Mouse (Mus musculus): ENCODE data around the gene Ube2o.

The Ube2o gene

DNA sequence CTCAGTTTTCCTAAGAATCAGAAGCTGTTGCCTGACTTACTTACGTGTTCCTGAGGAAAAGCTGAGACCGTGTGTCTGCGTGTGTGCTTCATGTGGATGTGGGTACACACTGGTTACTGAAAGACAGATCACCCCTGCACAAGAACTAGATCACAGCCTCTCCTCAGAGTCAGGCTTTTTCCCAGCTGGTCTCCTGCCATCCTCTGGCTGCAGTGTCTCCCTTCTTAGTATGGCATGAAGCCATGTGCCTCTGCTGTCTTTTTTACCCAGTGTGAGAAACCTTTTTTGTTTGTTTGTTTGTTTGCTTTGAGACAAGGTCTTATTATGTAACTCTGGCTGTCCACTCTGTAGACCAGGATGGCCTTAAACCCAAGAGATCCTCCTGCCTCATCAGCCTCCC lies 2.0 kb downstream of the Ube2o start:
- no peak for DNase-seq

DNA sequence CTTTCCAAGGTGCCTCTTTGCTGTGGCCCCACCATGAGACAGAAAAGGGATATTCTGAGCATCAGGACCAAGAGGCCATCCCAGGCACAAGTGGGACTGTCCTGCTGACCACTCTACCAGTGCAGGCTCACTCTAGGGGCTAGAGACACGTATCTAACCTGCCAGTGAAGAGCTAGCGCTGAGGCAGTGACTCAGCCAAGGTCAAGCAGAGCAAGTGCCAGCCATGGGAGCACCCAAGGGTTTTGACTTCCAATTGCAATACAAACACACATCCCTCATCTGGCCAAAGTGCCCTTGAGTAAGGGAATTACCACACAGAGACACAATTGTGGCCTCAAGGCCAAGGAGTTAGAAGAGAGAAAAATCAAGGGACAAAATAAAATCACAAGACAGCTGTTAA lies 5.9 kb downstream of the Ube2o start:
- no peak for DNase-seq

DNA sequence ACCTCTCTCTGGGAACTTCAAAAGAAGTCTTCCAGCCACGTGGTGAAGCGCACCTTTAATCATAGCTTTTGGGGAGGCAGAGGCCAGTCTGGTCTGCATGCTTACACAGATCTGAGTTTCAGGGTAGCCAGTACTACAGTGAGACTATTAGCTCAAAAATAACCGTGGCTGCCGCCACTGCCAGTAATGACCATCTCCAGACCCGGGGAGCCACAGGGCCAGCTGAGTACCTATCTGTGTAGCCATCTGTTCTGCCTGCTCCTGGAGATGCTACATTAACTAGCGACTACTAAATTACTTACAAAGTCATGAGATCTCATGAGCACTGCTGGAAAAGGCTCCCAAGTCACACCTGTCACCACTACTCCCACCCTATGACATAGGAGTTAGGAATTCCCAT lies 6.3 kb downstream of the Ube2o start:
- DNase-seq, result no peak

DNA sequence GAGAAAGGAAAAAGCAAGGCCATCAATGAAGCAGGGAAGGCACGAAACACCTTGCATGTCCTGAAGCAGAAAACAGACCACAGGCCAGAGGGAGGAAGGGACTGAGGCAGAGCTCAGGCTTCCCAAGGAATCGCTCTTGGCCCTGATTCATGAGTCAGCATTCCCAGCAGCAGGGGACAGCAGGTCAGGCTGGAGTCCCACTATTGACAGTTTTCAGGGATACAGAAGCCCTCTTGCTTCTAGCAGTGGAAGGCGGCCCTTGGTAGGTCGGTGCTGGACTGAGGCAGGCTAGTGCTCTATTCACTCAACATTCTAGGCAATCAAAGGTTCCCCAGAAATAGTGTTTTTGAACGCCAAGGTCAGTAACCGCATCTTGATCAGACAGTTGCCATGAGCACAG lies 6.8 kb downstream of the Ube2o start:
- no peak for DNase-seq

DNA sequence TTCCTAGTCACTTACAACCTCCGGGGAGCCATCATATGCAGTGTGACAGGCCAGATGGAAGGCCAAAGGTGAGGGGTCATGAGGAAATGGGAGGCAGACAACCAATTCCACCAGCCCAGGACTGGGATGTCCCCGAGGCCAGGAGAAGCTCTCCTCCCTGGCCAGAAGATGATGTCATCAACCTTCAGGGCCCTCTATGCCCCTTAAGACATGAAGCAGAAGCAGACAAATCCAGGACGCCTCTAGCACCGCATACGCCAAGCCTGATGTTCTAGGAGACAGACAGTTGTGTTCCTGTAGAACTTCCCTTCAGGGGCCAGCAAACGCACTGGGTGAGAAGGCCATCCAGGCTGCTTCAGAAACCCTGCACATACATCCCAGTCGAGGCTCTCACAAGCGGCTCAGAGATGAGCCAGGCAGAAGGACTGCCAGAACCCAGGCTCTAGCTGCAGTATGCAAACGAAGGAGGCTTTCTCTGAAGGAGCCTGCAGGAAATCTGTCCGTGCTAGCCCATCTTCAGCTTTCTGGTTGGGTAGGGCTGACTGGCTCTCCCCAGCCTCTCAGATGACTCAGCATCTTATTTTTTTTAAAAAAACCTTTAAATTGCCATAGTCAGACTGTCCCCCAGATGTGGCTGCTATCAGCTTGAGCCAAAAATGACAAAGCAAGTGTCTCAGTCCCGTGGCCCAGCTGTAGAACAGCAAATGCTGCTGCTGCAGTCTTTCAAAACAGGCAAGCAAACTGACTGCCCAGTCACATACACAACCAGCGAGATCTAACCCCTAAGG lies 8.3 kb downstream of the Ube2o start:
- DNase-seq, result no peak

DNA sequence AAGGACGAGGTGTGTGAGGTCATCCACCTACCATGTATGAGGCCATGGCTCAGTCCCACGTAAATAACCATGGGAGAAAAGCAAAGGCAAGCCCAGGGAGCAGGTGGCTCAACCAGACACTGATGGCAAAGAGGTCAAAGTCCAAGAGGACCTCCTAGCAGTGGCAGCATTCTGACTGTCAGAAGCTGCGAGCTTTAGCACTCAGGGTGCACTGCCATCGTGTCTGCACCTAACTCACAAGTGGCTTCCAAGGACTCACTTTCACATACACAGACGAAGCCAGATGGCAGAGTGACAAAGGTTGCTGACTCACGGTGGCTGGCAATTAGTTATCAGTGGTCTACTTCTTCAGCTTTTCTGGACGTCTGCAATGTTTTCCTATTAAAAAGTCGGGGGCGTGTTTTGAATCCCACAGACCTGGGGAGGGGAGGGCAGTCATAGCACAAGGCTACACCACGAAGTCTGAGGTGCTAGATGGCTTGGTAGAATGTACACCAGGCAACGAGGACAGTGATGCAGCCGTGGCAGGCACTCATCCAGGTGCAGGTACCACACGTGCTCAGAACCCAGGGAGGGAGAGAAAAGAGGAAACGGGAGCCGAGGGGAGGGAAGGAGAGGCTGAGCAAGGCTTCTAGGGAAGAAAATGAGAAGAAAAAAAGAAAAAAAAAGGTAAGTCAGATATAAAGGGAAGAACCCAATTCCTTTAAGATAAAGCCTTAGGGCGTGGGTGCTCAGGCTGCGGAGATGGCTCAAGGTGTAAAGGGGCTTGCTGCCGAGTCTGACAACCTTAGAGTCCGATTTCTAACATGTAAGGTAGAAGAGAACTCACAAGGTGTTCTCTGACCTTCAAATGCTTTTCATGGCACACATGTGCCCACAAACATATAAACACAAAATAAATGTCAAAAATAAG lies 9.2 kb downstream of the Ube2o start:
- DNase-seq, result no peak

DNA sequence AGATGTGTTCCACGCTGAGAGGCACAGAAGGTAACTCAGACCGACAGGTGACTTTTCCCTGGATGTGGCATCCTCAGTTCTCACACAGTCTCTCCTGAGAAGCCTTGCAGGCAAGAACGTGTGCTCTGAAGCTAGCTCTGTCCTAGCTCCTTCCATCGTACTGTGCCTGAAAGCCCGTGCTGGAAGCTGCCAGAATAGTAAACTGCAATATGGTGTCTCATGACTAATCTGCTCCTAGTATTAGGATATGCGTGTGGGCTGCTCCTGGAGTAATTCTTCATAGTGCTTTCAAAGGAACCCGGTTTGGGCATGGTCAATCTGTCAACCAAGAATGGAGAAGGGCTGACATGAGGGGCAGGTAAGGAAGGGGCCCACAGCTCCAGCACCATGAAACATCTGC lies 10.4 kb downstream of the Ube2o start:
- no peak for DNase-seq

DNA sequence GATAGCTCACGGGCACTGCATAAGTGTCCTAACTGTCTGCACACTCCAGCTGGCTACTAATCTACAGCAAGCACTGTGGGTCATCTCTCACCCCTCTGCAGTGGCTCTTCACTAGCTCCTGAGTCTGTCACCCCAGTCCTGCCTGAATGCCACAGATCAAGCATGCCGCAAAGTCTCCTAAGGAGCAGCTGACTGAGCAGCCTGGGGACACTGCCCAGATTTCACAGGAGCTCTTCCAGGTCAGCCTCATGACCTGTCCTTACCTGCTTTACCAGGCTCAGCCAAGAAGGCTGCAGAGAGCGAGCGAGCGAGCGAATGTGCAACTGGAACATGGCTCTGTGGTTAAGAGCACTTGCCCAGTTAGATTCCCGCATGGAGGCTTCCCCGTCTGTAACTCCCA lies 13.7 kb downstream of the Ube2o start:
- DNase-seq, result no peak

DNA sequence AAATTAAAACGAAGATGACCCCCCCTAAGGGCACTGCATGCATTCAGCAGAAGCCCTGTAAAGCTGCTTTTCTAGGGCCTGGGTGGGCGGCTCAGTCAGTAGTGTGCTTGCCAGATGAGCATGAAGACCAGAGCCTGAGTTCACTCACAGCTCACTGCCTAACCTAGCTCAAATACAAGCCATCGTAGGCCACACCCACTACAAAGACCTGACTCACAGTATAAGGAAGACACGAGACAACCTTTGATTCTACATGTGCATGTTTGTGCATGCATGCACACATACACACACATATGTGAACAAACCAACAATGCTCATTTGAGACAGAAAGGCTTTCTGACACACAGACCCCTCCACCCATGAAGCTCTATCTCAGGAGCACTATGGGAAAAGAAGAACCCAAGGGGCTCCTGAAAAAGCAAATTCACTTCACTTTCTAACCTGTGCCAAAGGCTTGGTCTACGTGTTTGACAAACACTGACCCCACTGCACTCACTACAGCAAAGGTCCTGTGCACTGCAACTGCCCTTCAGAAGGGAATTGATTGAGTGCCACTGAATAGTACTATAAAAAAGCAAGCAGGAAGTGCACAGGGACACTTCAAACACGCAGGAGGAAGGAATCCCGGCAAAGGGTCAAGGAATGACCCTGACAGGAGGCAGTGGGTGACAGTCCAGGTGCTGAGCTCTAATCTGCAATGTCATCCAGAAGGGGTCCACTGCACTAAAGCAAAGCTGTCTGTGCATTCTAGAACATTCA lies 15.8 kb downstream of the Ube2o start:
- no peak for DNase-seq

DNA sequence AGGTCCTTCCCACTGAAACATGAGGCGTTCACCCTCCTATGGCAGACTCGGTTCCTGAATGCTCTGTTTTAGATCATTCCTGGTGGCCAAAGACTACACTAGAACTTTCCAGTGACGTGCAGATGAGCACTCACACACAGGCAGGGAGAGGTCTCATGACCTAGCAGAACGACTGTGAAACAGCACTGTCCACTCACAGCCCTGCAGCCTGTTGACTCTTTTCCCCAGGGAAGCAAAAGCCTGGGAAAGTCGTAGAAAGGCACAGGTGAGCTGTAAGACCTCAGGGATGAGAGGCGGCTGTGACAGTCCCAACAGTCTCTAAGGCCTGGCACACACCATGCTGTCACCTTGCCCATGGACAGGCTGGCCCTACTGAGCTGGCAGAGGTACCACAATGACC lies 24.9 kb downstream of the Ube2o start:
- no peak for DNase-seq

DNA sequence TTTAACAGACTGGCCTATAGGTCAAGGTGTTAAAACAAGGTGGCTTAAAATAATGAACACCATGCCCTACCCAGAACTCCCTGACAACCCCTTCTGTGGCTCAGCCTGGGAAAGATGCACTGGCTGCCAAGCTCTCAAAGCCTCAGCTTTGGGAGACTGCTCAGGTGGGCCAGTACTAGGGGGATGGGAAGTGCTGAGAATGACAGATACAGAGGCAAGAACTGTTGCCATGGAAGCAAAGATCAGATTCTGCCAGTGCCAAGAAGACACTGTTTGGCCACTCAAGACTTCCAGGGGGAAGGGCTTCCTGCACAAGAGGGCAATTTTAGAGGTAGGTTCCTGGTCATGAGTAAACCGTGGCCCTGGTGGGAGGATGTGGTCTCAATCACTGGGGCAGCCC lies 25.7 kb downstream of the Ube2o start:
- no peak for DNase-seq

DNA sequence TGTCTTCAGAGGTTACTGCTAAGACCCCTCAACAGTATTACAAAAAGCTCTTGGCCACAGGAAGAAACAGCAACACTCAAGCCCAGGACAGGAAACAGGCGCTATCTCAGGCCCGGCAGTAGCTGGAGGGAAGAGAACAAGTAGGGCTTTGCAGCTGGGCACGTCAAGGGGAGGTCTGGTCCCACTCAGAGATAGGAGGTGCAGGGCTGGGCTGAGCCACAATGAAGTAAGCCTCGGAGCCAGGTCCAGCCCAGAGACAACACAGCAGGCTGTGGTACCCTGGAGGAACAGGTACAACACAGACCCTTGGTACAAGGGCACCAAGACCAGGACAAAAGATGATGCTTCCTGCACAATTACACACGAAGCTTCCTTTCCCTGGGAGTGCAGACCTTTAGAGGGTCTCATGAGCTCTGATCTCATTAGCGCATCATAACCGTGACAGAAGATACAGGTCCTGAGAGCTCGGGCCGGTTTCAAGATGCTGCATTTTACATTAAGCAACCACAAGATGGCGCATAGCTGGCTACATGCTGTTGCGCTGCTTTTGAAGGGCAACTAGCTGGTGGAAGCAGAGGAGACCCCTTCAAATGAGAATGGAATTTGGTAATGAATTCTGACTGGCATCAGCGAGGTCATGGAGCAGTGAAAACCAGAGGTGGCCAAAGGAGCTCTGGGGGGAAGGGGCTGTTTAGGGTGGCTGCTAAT lies 26.9 kb downstream of the Ube2o start:
- DNase-seq, result peak; percentile 58

DNA sequence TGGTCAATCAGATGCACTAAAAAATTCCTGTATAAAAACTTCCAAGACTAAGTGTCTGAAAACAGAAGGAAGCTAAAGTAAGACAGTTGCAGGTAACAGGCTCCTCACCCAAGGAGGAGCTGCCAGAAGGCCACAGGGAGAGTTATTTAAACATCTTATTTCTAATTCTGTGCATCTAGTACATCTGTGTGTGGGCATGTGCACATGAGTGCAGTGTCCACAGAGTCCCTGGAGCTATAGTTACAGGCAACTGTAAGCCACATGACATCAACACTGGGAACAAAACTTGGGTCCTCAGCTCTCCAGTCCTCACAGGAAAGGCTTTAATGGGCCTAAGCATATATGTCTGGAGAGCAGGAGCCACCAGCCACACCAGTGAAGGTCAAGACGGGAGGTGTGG lies 29.1 kb downstream of the Ube2o start:
- DNase-seq, result no peak

DNA sequence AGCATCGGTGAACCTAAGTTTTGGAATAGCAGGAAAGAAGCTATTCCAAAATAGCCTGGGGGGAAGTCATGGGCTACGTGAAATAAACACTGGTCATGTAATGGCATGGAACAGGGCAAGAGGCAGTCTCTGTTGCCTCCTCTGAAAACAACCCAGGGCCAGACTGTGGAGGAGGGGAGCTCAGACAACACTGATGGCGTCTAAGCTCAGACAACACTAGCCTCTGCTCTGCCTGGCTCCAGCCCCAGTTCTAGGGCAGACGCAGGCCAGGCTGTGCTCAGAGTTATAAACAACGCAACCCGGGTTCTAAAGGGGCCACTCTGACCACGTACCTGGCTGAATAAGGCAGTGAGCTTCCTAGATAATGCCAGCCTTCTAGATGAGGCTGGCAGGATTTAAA lies 30.5 kb downstream of the Ube2o start:
- peak; percentile 41 for DNase-seq

DNA sequence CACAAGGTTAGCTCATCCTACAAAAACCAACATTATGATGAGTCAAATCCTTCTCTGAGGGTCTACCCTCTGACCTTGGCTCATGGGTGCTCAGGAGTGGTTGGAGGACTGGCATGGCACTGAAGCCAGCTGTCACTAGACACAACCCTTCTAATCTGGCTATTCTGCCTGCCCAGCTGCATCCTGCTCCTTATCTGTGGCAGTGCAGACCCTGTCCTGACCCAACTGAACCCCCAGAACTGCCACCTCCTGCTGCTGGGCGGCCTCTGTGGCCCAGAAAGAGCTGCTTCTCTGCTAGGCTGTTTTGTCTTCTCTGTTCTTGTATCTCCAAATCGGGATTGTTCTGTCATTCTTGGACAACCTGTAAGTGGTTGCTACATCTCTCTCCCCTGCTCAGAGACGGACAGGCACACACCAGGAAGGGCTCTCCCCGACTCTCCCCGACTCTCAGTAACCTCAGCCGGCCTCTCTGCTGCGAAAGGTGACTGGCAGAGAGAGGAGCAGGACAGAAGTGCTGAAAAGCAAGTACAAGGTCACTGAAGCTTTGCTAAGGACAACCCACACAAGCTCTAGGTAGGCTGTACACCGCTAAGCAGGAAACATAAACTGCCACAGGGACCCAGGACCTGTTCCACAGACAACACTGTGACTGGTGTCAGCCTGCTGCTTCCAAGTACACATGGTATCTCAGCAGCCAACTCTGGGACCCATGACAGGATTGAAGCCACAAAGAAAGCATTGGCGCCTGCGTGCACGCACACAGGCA lies 31.8 kb downstream of the Ube2o start:
- DNase-seq, result no peak

DNA sequence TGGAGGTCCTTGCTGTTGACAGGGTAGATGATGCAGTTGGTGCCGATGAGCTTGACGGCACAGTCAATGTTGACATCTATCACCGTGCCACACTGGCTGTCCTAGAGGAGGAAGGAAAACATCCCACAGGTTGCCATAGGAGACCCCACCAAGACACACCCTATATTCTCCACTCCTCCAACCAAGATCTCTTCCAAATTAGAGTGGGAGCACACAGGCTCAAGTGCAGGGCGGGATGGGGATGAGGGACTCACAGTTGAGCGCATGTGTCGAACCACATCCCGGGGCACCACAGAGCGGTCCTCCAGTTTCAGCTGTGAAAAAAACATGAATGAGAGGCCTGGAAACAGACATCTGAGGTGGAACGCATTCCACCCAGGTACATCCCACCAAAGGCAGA lies 32.5 kb downstream of the Ube2o start:
- no peak for DNase-seq

DNA sequence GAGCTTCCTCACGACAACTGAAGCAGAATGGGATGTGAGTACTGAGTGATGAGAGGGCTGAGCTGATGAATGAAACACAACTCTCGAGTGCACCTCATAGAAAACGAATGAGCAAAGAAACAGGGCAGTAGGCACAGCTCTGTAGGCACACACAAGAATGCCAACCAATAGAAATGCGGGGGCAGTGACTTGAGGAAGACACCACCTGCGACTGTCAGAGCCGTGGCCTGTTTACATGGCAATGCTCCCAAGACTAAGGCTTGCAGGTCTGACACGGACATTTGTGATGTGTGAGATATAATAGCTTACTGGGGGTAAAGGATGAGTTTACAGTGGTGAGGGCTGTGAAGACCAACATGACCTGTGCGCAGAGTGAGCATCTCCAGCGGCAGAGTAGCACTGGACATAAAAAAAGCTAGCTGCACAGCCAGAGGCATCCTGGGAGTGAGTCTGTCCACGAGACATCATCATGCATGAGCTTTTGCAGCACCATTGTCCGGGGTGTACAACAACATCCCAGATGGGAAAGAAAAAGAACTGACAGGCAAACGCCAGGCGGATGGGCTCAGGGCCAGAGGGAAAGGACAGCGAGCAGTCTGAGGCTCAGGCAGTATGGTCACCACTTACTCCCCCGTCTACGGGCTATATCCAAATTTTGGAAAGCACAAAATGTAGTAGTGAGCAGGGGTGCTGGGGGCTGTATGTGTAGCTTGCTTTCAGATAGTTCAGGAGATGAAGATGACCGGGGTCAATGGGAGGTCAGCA lies 33.8 kb downstream of the Ube2o start:
- no peak for DNase-seq

DNA sequence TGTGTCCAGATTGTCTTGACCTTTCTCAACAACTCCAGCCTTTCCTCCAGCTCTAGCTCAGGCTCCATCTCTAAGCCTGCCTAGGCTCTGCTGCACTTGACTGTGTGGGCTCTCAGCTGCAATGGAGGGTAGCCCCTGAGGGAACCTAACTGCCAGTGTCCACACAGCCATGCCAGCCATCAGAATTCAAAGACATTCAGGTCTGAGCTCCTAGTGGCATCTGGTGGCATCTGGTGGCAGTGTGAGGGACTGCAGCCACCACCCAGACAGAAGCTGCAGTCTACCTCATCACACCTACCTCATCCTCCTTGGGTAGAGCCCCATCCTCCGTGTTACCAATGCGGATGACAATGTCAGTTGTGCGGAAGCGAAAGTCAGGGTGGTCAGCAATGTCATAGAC lies 38.1 kb downstream of the Ube2o start:
- DNase-seq, result peak; percentile 71

DNA sequence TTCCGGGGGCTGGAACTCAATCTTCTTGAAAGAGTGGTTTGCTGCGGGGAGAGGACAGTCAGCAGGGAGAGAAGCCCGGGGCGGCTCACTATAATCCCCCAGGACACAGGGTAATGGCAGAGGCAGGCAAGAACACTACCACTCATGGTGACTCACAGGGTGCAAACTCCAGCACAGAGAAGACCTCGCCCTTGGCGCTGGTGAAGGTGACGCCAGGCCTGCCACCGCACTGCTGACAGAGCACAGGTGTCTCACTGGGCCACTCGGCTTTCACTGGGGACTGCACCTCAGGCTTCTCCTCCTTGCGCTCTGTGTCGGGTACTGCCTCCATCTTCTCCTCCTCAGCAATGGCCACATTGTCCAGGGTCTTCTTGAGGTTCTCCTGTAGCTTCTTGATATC lies 40.1 kb downstream of the Ube2o start:
- DNase-seq, result no peak

DNA sequence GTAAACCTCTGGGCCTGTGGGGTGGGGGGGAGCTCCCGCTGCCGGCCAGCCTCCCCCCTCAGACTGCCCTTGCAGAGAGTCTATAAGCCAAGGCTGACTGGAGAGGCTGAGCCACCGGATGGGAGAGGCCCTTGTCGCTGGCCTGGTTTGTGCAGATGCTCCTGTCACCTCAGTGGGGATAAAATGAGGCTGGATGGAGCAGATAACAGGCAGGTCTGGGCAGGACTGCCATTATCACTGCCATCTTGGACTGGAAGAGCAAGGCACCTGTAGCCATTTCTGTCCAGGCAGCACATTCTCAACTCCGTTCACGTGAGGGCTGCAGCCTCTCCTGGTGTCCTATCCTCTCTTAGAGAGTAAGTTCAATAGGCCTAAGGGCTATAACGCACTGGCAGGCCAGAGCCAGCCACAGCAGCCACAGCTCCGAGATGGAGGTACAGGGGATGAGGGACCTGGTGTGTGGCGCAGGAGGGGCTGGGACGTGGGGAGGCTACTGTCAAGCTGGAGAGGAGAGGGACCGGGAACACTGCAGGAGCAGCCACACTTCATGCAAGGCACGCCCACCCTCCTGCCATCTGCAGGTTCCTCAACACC lies 43.0 kb downstream of the Ube2o start:
- DNase-seq, result no peak

DNA sequence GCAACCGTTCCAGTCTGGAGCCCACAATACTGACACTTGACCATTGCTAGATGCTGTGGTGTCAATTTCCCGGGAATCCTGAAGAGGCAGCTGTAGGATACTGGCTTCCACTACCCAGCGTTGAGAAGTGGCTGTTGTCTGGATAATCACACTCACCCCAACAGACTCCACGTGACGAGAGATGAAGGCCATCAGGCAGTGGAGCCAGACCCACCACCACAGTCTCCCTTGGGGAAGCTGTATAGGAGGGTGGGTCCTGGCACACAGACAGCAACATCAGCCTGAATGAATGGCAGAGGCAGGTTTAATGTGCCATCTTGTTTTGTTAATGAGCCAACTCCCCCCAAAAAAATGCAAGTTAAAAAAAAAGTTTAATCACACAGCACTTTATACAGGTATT lies 43.9 kb downstream of the Ube2o start:
- DNase-seq, result no peak

Measured in kidney, postnatal 10 days (tissue).